Mouse (Mus musculus): ENCODE measurements at regions not wholly inside any gene's neighbourhood (a gene's known extent, or its start where the extent isn't known, plus 50 kb on each side); places are given as distances from the start of the nearest gene placed in this dataset.
A peak's percentile ranks its signal among the peaks of the same experiment; 100 is the strongest.
"Not testable (repeated sequence)": the region's sequence is repeated elsewhere in the genome, so short reads cannot be mapped to it uniquely, and the experiment has no call there.

- DNase-seq (ENCODE audit: low read depth, low spot score), result not testable (repeated sequence)
Observed at GRCm38 (mm10) chr6:37747793-37748192, 122.8 kb upstream of the Trim24 start.

- DNase-seq (ENCODE audit: low read depth, low spot score), result peak; percentile 46
Observed at GRCm38 (mm10) chr6:37748296-37748980, 122.2 kb upstream of the Trim24 start.

- DNase-seq (ENCODE audit: low read depth, low spot score), result peak; percentile 65
Observed at GRCm38 (mm10) chr6:37749016-37749415, 121.6 kb upstream of the Trim24 start.

- DNase-seq (ENCODE audit: low read depth, low spot score), result no peak
Observed at GRCm38 (mm10) chr6:37750271-37750670, 120.3 kb upstream of the Trim24 start.

GRCm38 (mm10) chr6:37751701-37752100 lies 118.9 kb upstream of the Trim24 start:
- no peak for DNase-seq (ENCODE audit: low read depth, low spot score)

- not testable (repeated sequence) for DNase-seq (ENCODE audit: low read depth, low spot score)
Observed at GRCm38 (mm10) chr6:37761003-37761402, 109.6 kb upstream of the Trim24 start.

- DNase-seq (ENCODE audit: low read depth, low spot score), result no peak
Observed at GRCm38 (mm10) chr6:37763036-37763435, 107.6 kb upstream of the Trim24 start.

- peak; percentile 98 for DNase-seq (ENCODE audit: low read depth, low spot score)
Observed at GRCm38 (mm10) chr6:37767690-37768089, 102.9 kb upstream of the Trim24 start.

- DNase-seq (ENCODE audit: low read depth, low spot score), result no peak
Observed at GRCm38 (mm10) chr6:37773294-37773693, 97.3 kb upstream of the Trim24 start.

GRCm38 (mm10) chr6:37775151-37775550 lies 95.5 kb upstream of the Trim24 start:
- DNase-seq (ENCODE audit: low read depth, low spot score), result no peak

GRCm38 (mm10) chr6:37779893-37780292 lies 90.7 kb upstream of the Trim24 start:
- DNase-seq (ENCODE audit: low read depth, low spot score), result no peak

- no peak for DNase-seq (ENCODE audit: low read depth, low spot score)
Observed at GRCm38 (mm10) chr6:37781894-37782293, 88.7 kb upstream of the Trim24 start.

GRCm38 (mm10) chr6:37785280-37785679 lies 85.3 kb upstream of the Trim24 start:
- not testable (repeated sequence) for DNase-seq (ENCODE audit: low read depth, low spot score)

GRCm38 (mm10) chr6:37785741-37786140 lies 84.9 kb upstream of the Trim24 start:
- no peak for DNase-seq (ENCODE audit: low read depth, low spot score)

- peak; percentile 70 for DNase-seq (ENCODE audit: low read depth, low spot score)
Observed at GRCm38 (mm10) chr6:37787858-37788257, 82.8 kb upstream of the Trim24 start.

GRCm38 (mm10) chr6:37790878-37791277 lies 79.7 kb upstream of the Trim24 start:
- DNase-seq (ENCODE audit: low read depth, low spot score), result no peak

- DNase-seq (ENCODE audit: low read depth, low spot score), result no peak
Observed at GRCm38 (mm10) chr6:37794211-37794610, 76.4 kb upstream of the Trim24 start.

- no peak for DNase-seq (ENCODE audit: low read depth, low spot score)
Observed at GRCm38 (mm10) chr6:37795001-37795400, 75.6 kb upstream of the Trim24 start.

- peak; percentile 72 for DNase-seq (ENCODE audit: low read depth, low spot score)
Observed at GRCm38 (mm10) chr6:37803231-37803630, 67.4 kb upstream of the Trim24 start.

GRCm38 (mm10) chr6:37805896-37806295 lies 64.7 kb upstream of the Trim24 start:
- not testable (repeated sequence) for DNase-seq (ENCODE audit: low read depth, low spot score)

- DNase-seq (ENCODE audit: low read depth, low spot score), result not testable (repeated sequence)
Observed at GRCm38 (mm10) chr6:37806529-37807191, 64.0 kb upstream of the Trim24 start.

- peak; percentile 65 for DNase-seq (ENCODE audit: low read depth, low spot score)
Observed at GRCm38 (mm10) chr6:37815218-37815617, 55.4 kb upstream of the Trim24 start.
